Comparison of ENCODE assay signal across 22 mouse cellular contexts in genomic region chr1:187951506-187951905, GRCm38 (mm10).
"Had no signal": no experiment of that assay in that cellular context is flagged by ENCODE, and none has a peak within 500 bp of the region (broad histone marks: within the 10 kb centered on the region; RNA-seq: fewer than 3 reads in every experiment).

No protein-coding gene starts in this region.

- H3K4me3 ChIP-seq: limb, embryonic 10.5 days; limb, embryonic 13.5 days; liver, embryonic 12.5 days; liver, embryonic 15.5 days; lung, embryonic 15.5 days; megakaryocyte, embryonic 14.5 days; midbrain, embryonic 10.5 days; midbrain, embryonic 13.5 days; myocyte; neural tube, embryonic 13.5 days; stomach, embryonic 15.5 days had no signal

- H3K4me2 ChIP-seq: limb, embryonic 13.5 days; liver, embryonic 12.5 days; liver, embryonic 15.5 days; lung, embryonic 15.5 days; midbrain, embryonic 13.5 days; neural tube, embryonic 13.5 days; stomach, embryonic 15.5 days had no signal

- H3K9me3 ChIP-seq: limb, embryonic 10.5 days; limb, embryonic 13.5 days; liver, embryonic 12.5 days; liver, embryonic 15.5 days; lung, embryonic 15.5 days; midbrain, embryonic 10.5 days; midbrain, embryonic 13.5 days; neural tube, embryonic 13.5 days; stomach, embryonic 15.5 days had no signal

- H3K36me3 ChIP-seq: limb, embryonic 10.5 days; limb, embryonic 13.5 days; liver, embryonic 12.5 days; liver, embryonic 15.5 days; lung, embryonic 15.5 days; midbrain, embryonic 10.5 days; midbrain, embryonic 13.5 days; neural tube, embryonic 13.5 days; stomach, embryonic 15.5 days had no signal

- ATAC-seq: liver, embryonic 12.5 days; midbrain, embryonic 13.5 days; midbrain, embryonic 16.5 days had no signal

- H3K4me1 ChIP-seq: limb, embryonic 10.5 days; limb, embryonic 13.5 days; liver, embryonic 12.5 days; liver, embryonic 15.5 days; lung, embryonic 15.5 days; megakaryocyte, embryonic 14.5 days; midbrain, embryonic 10.5 days; midbrain, embryonic 13.5 days; neural tube, embryonic 13.5 days; stomach, embryonic 15.5 days had no signal

- H3K27me3 ChIP-seq: limb, embryonic 13.5 days; liver, embryonic 12.5 days; liver, embryonic 15.5 days; lung, embryonic 15.5 days; megakaryocyte, embryonic 14.5 days; midbrain, embryonic 13.5 days; neural tube, embryonic 13.5 days; stomach, embryonic 15.5 days had no signal

- DNase-seq: kidney, postnatal 14 days; kidney, postnatal 4 days; liver; lung, adult 18-20 months; lung, postnatal 10 days; lung, postnatal 36 days; retina, postnatal 1 day; right cerebral cortex, postnatal 25 days; spleen, adult 18-20 months; thymus, postnatal 25 days had no signal

- H3K9ac ChIP-seq: limb, embryonic 13.5 days; liver, embryonic 12.5 days; liver, embryonic 15.5 days; lung, embryonic 15.5 days; midbrain, embryonic 13.5 days; neural tube, embryonic 13.5 days; stomach, embryonic 15.5 days had no signal

- H3K27ac ChIP-seq: limb, embryonic 10.5 days; limb, embryonic 13.5 days; liver, embryonic 12.5 days; liver, embryonic 15.5 days; lung, embryonic 15.5 days; midbrain, embryonic 10.5 days; midbrain, embryonic 13.5 days; neural tube, embryonic 13.5 days; stomach, embryonic 15.5 days had no signal
